Mouse (Mus musculus): ENCODE data around the gene Galnt16. TPM values are rescaled to one million over a fixed set of nuclear protein-coding genes. Genes with fewer than 3 reads are reported as not detected.

Gene Galnt16
- polyA plus RNA-seq, 1 experiment from 2014 or later = 14.7 TPM

DNA sequence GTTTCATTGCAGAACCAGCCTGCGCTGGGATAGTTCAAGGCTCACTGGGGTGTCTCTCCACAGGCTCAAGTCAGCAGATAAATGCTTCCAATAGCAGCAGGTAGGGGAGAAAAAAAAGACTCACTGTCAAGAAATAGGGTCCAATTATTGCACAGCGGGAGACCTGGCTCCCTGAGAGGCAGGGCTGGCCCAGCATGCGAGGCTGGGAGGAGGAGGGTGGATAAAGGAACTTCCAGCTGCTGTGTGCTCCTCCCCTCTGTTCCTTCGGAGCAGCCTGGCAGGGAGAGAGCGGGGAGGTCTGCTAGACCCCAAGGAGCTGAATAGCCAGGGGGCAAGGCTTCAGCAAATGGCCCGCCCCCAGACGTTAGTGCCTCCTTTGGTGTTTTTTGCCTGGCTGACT is 7.4 kb downstream of the Galnt16 start:
- no peak overlapping the region for H3K4me3 ChIP-seq (ENCODE audit: low read depth, low read length)
- no peak overlapping the region; the same call in 1 of the 2 replicates for H3K4me2 ChIP-seq (ENCODE audit: low read length)
- ATAC-seq (peak; percentile 68), DNase-seq (ENCODE audit: low spot score) (peak; percentile 79)
- no peaks in the 10 kb centered on the region for H3K9me3 ChIP-seq (replicated peaks; ENCODE audit: control insufficient read depth, low read length)
- H3K9ac ChIP-seq (ENCODE audit: low read length) = no peak overlapping the region
- WGBS = 1% methylated on average over 7 of the region's 7 CpGs
- H3K4me1 ChIP-seq (ENCODE audit: control insufficient read depth, insufficient read depth, low read length) = peaks cover 35% of the 10 kb centered on the region
- no peaks in the 10 kb centered on the region for H3K27me3 ChIP-seq (replicated peaks; ENCODE audit: control insufficient read depth, insufficient read depth, low read length)
- peak overlapping the region; percentile 36; the same call in 1 of the 2 replicates for H3K27ac ChIP-seq (ENCODE audit: low read depth, low read length)
- H3K36me3 ChIP-seq (ENCODE audit: control insufficient read depth, insufficient read depth, low read length) = no peaks in the 10 kb centered on the region

DNA sequence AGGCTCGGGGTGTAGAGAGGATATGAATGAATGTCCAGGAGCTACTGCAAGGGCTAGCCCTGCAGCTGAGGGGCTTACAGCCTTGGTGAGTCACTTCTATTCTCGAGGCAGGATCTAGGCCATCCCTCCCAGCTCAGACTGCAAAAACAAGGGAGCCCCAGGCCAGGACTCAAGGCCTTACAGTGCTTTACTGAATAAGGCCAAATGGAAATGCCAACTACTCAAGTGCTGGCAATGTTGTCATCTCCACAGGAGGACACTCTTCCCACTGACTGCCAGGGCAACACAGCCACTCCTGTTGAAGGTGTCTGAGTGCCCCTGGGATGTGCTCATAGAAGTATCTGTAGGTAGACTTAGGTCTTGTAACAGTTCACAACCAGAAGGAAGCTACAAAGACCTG is 8.4 kb downstream of the Galnt16 start:
- Histone ChIP-seq H3K4me1 (ENCODE audit: control insufficient read depth, insufficient read depth, low read length) (peaks cover 27% of the 10 kb centered on the region), H3K27ac (ENCODE audit: low read depth, low read length) (peak overlapping the region; percentile 3; the same call in 1 of the 2 replicates), H3K4me3 (ENCODE audit: low read depth, low read length) (no peak overlapping the region), H3K27me3 (replicated peaks; ENCODE audit: control insufficient read depth, insufficient read depth, low read length) (no peaks in the 10 kb centered on the region), H3K9me3 (replicated peaks; ENCODE audit: control insufficient read depth, low read length) (no peaks in the 10 kb centered on the region), H3K36me3 (ENCODE audit: control insufficient read depth, insufficient read depth, low read length) (no peaks in the 10 kb centered on the region), H3K9ac (ENCODE audit: low read length) (no peak overlapping the region), H3K4me2 (ENCODE audit: low read length) (no peak overlapping the region)
- no peak for ATAC-seq
- 50% methylated on average over 2 of the region's 2 CpGs for WGBS
- no peak for DNase-seq (ENCODE audit: low spot score)

DNA sequence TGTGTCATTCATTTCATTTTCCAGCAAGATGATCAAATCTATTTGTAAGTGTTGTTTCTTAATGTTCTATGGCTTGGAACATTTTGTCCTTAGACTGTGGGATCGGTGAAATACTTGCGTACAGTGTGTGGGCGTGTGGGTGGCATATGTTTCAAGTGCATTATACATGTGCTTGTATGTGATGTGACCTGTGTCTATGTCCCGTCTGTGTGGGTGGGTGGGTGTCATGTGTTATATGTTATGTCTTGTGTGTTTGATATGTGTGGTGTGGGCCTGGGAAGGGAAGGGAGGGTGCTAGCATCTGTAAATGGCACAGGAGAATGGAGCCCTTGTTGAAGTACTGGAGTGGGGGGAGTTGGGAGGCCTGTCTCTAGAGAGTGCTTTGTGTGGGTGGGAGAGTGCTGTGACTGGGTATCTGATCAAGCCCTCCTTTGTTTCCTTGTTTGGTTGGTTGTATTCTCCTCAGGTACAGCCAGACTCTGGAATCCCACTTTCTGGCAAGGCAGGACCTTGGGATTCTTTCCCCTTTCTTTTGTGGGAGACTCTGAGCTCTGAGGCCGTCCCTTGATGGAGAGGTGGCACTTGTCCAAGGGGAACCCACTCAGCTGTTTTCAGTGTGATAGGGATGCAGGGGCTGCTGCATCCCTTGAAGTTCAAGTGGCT is 9.8 kb downstream of the Galnt16 start:
- DNase-seq (ENCODE audit: low spot score) = peak; percentile 50
- Histone ChIP-seq H3K36me3 (ENCODE audit: control insufficient read depth, insufficient read depth, low read length) (no peaks in the 10 kb centered on the region), H3K4me1 (ENCODE audit: control insufficient read depth, insufficient read depth, low read length) (peaks cover 22% of the 10 kb centered on the region), H3K4me3 (ENCODE audit: low read depth, low read length) (no peak overlapping the region), H3K4me2 (ENCODE audit: low read length) (no peak overlapping the region; the same call in 1 of the 2 replicates), H3K9me3 (replicated peaks; ENCODE audit: control insufficient read depth, low read length) (no peaks in the 10 kb centered on the region), H3K9ac (ENCODE audit: low read length) (peak overlapping the region; percentile 17; the same call in 1 of the 2 replicates), H3K27me3 (replicated peaks; ENCODE audit: control insufficient read depth, insufficient read depth, low read length) (no peaks in the 10 kb centered on the region), H3K27ac (ENCODE audit: low read depth, low read length) (peak overlapping the region; percentile 66)
- 64% methylated on average over 5 of the region's 5 CpGs for WGBS
- 0 out of 2 replicates have a peak, but pooled peaks have one; percentile 24 for ATAC-seq

DNA sequence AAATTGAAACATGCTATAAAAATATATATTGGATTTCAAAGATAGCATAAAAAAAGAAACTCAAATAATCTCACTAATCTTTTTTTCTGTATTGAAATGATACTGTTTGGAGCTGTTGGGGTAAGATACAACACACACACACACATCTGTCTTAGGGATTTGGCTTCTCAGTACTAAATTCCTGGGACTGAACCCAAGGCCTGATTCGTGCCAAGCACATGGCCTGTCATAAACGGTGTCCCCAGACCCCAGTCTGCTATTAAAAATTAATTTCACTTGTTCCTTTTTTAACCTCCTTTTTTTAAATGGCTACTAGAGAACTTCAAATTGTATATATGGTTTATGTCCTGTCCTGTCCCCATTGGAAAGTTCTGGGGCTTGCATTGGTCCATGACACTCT is 12.0 kb downstream of the Galnt16 start:
- 78% methylated on average over 2 of the region's 2 CpGs for WGBS
- no peaks in the 10 kb centered on the region for H3K27me3 ChIP-seq (replicated peaks; ENCODE audit: control insufficient read depth, insufficient read depth, low read length)
- H3K4me1 ChIP-seq (ENCODE audit: control insufficient read depth, insufficient read depth, low read length) = peaks cover 22% of the 10 kb centered on the region
- no peaks in the 10 kb centered on the region for H3K9me3 ChIP-seq (replicated peaks; ENCODE audit: control insufficient read depth, low read length)
- H3K36me3 ChIP-seq (ENCODE audit: control insufficient read depth, insufficient read depth, low read length) = no peaks in the 10 kb centered on the region
- DNase-seq (ENCODE audit: low spot score) (no peak), ATAC-seq (no peak)
- H3K9ac ChIP-seq (ENCODE audit: low read length) = no peak overlapping the region
- H3K27ac ChIP-seq (ENCODE audit: low read depth, low read length) = no peak overlapping the region
- no peak overlapping the region for H3K4me3 ChIP-seq (ENCODE audit: low read depth, low read length)
- H3K4me2 ChIP-seq (ENCODE audit: low read length) = no peak overlapping the region

DNA sequence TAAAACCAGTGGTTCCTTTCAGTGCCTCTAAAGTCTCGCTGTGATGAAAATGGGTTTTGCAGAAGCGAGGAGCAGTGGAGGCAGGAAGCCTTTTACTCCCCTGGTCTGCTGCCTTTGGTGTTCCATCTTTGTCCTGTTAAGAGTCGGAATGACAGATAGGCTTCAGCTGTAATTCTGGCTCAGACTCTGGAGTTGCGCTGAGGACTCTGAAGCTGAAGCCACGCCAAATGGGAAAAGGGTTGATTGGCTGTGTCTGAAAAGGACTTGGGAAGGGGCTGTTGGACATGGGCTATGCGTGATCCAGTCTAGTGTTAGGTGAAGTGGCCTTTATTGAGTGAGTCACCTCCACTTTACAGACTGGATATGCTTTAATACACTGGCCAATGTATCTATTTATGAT is 12.6 kb downstream of the Galnt16 start:
- H3K4me2 ChIP-seq (ENCODE audit: low read length) = no peak overlapping the region
- WGBS = 75% methylated on average over 6 of the region's 6 CpGs
- no peak overlapping the region for H3K27ac ChIP-seq (ENCODE audit: low read depth, low read length)
- no peaks in the 10 kb centered on the region for H3K27me3 ChIP-seq (replicated peaks; ENCODE audit: control insufficient read depth, insufficient read depth, low read length)
- ATAC-seq (no peak), DNase-seq (ENCODE audit: low spot score) (no peak)
- H3K4me3 ChIP-seq (ENCODE audit: low read depth, low read length) = no peak overlapping the region
- peaks cover 18% of the 10 kb centered on the region for H3K4me1 ChIP-seq (ENCODE audit: control insufficient read depth, insufficient read depth, low read length)
- no peaks in the 10 kb centered on the region for H3K9me3 ChIP-seq (replicated peaks; ENCODE audit: control insufficient read depth, low read length)
- no peaks in the 10 kb centered on the region for H3K36me3 ChIP-seq (ENCODE audit: control insufficient read depth, insufficient read depth, low read length)
- H3K9ac ChIP-seq (ENCODE audit: low read length) = no peak overlapping the region

DNA sequence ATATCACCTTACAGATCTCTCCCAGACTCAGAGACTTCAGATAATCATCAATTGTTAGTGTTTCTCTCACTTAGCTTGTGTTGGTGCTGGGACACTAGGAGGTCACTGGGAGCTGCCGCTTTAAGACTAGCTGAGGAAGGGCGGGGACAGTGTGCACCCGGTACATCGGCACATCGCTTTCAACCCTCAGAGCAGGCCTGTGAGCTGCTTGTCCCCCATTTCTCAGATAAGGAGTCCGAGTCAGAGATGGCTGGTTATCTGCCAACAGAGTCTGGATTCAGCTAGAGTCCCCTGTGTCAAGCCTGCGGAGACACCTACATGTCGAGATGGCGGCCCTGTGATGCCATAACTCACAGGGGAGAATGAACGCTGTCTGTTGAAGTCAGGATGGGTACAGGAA is 13.5 kb downstream of the Galnt16 start:
- no peak overlapping the region for H3K9ac ChIP-seq (ENCODE audit: low read length)
- DNase-seq (ENCODE audit: low spot score) = no peak
- no peak overlapping the region for H3K27ac ChIP-seq (ENCODE audit: low read depth, low read length)
- H3K4me1 ChIP-seq (ENCODE audit: control insufficient read depth, insufficient read depth, low read length) = peaks cover 15% of the 10 kb centered on the region
- no peak for ATAC-seq
- no peaks in the 10 kb centered on the region for H3K9me3 ChIP-seq (replicated peaks; ENCODE audit: control insufficient read depth, low read length)
- H3K4me3 ChIP-seq (ENCODE audit: low read depth, low read length) = no peak overlapping the region
- H3K4me2 ChIP-seq (ENCODE audit: low read length) = no peak overlapping the region
- H3K27me3 ChIP-seq (replicated peaks; ENCODE audit: control insufficient read depth, insufficient read depth, low read length) = no peaks in the 10 kb centered on the region
- WGBS = 86% methylated on average over 10 of the region's 10 CpGs
- H3K36me3 ChIP-seq (ENCODE audit: control insufficient read depth, insufficient read depth, low read length) = no peaks in the 10 kb centered on the region

DNA sequence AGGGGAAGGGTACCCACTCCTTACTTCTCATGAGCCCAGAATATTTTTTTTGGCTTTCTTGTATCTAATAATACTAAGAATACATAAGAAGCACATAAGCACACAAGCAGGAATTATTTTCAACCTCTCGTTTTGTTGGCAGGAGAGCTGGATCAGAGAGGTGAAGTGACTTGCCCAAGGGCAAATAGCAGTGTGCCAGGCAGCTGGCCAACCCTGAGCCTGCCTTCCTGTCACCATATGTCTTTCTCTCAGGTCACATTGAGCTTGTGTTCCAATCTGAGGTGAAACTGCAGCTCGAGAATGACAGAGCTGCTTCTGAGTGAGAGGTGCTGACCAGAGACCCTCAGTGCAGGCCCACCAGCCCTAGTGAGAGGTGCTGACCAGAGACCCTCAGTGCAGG is 15.8 kb downstream of the Galnt16 start:
- H3K4me2 ChIP-seq (ENCODE audit: low read length) = no peak overlapping the region
- WGBS = 61% methylated on average over 2 of the region's 2 CpGs
- DNase-seq (ENCODE audit: low spot score) = no peak

DNA sequence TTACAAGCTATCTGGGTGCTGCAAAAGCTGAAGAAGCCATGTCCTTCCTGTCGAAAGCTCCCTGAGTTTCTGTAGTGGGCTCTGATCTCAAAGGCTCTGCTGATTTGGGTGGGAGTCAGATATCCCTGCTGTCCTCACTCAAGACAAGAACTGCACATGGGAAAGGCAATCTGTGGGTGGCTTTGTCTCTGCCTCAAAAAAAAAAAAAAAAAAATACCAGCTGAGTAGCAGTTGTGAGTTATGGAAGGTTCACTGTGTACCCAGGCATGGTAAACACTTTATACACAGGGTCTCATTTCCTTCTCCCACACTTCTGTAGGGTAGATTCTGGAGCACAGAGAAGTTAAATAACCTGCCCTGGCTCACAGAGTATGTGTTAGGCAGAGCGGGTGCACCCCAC is 19.2 kb downstream of the Galnt16 start:
- ATAC-seq = no peak
- DNase-seq (ENCODE audit: low spot score) = no peak
- 89% methylated on average over 2 of the region's 2 CpGs for WGBS
- Histone ChIP-seq H3K4me3 (ENCODE audit: low read depth, low read length) (no peak overlapping the region), H3K4me2 (ENCODE audit: low read length) (no peak overlapping the region), H3K9ac (ENCODE audit: low read length) (no peak overlapping the region), H3K27me3 (replicated peaks; ENCODE audit: control insufficient read depth, insufficient read depth, low read length) (no peaks in the 10 kb centered on the region), H3K27ac (ENCODE audit: low read depth, low read length) (no peak overlapping the region), H3K4me1 (ENCODE audit: control insufficient read depth, insufficient read depth, low read length) (no peaks in the 10 kb centered on the region), H3K36me3 (ENCODE audit: control insufficient read depth, insufficient read depth, low read length) (no peaks in the 10 kb centered on the region), H3K9me3 (replicated peaks; ENCODE audit: control insufficient read depth, low read length) (no peaks in the 10 kb centered on the region)

More for the DNA sequence above, 15.8 kb downstream of the Galnt16 start:
- Histone ChIP-seq H3K9me3 (replicated peaks; ENCODE audit: control insufficient read depth, low read length) (no peaks in the 10 kb centered on the region), H3K27me3 (replicated peaks; ENCODE audit: control insufficient read depth, insufficient read depth, low read length) (no peaks in the 10 kb centered on the region), H3K4me3 (ENCODE audit: low read depth, low read length) (no peak overlapping the region), H3K27ac (ENCODE audit: low read depth, low read length) (no peak overlapping the region), H3K9ac (ENCODE audit: low read length) (no peak overlapping the region), H3K36me3 (ENCODE audit: control insufficient read depth, insufficient read depth, low read length) (no peaks in the 10 kb centered on the region), H3K4me1 (ENCODE audit: control insufficient read depth, insufficient read depth, low read length) (no peaks in the 10 kb centered on the region; the same call in 1 of the 2 replicates)
- no peak for ATAC-seq

DNA sequence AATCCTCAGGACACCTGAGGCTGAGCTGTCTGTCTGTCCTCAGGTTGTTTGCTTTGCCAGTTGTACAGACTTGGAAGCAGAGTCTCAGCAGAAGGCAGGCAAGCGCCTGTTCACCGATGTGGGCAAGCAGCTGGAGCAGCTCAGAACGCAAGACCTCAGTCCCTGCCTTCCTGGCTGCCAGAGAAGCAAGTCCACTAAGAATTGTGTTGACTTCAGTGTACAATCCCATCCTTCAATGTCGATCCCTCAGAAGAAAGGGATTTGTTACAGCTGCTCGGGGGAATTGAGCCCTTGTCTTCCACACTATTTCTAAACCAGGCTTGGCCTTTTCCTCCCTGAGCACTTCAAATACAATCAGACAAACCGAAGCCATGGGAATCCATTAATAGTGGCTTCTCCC is 20.2 kb downstream of the Galnt16 start:
- Histone ChIP-seq H3K36me3 (ENCODE audit: control insufficient read depth, insufficient read depth, low read length) (no peaks in the 10 kb centered on the region), H3K4me3 (ENCODE audit: low read depth, low read length) (no peak overlapping the region), H3K27me3 (replicated peaks; ENCODE audit: control insufficient read depth, insufficient read depth, low read length) (no peaks in the 10 kb centered on the region), H3K4me1 (ENCODE audit: control insufficient read depth, insufficient read depth, low read length) (no peaks in the 10 kb centered on the region), H3K9me3 (replicated peaks; ENCODE audit: control insufficient read depth, low read length) (no peaks in the 10 kb centered on the region), H3K27ac (ENCODE audit: low read depth, low read length) (no peak overlapping the region), H3K4me2 (ENCODE audit: low read length) (no peak overlapping the region), H3K9ac (ENCODE audit: low read length) (no peak overlapping the region)
- DNase-seq (ENCODE audit: low spot score) (no peak), ATAC-seq (no peak)
- WGBS = 80% methylated on average over 6 of the region's 6 CpGs

Measured in forebrain, embryonic 14.5 days (tissue).